ENCODE assay signal across 9 mouse cellular contexts in genomic region chr10:87494596-87494995, GRCm38 (mm10). TPM values are rescaled to one million over a fixed set of nuclear protein-coding genes. Genes with fewer than 3 reads are reported as not detected.
DNase-seq lines count a peak whose midpoint lies in the region; ATAC-seq and TF ChIP-seq lines count a peak whose summit lies in the region.
"Had no signal": no experiment of that assay in that cellular context is flagged by ENCODE, and none has a peak within 500 bp of the region (broad histone marks: within the 10 kb centered on the region; RNA-seq: fewer than 3 reads in every experiment).

No protein-coding gene starts in this region.

- intact Hi-C loops in heart, postnatal 25 days (cut with DNase I): no loop called here
- intact Hi-C loops in gastrocnemius, adult 2 months (cut with DNase I): no loop called here

- H3K4me2 ChIP-seq in hindbrain, embryonic 15.5 days: peak overlapping the region; percentile 94
- peak overlapping the region; percentile 98 for H3K4me2 ChIP-seq in limb, embryonic 13.5 days (replicated peaks)

- no peak for TF ChIP-seq CTCF in brain, embryonic 14.5 days (IDR thresholded peaks at IDR 0.05; ENCODE audit: borderline replicate concordance, extremely low read depth, insufficient read depth, insufficient read length)
- TF ChIP-seq CTCF in gastrocnemius, adult 2 months (IDR thresholded peaks at IDR 0.05): no peak

- peaks cover 43% of the 10 kb centered on the region for H3K4me1 ChIP-seq in hindbrain, embryonic 15.5 days (replicated peaks)
- peaks cover 23% of the 10 kb centered on the region for H3K4me1 ChIP-seq in limb, embryonic 13.5 days

- H3K9me3 ChIP-seq in hindbrain, embryonic 15.5 days: 0 out of 2 replicates have a peak, but pooled peaks cover 3% of the 10 kb centered on the region
- H3K9me3 ChIP-seq in limb, embryonic 13.5 days: peaks cover 3% of the 10 kb centered on the region; the same call in 1 of the 2 replicates

- H3K36me3 ChIP-seq in hindbrain, embryonic 15.5 days: no peaks in the 10 kb centered on the region
- H3K36me3 ChIP-seq in limb, embryonic 13.5 days: no peaks in the 10 kb centered on the region

- peak; percentile 92 for DNase-seq in heart, adult 11 months
- no peak for DNase-seq in heart, postnatal 25 days (ENCODE audit: low spot score)
- DNase-seq in brain, embryonic 14.5 days (ENCODE audit: low read depth): peak; percentile 90
- DNase-seq in gastrocnemius, adult 2 months: peak; percentile 60
- DNase-seq in right cerebral cortex, postnatal 10 days (ENCODE audit: low spot score in 2 of 2): peak; percentile 71 to 78
- DNase-seq in thymus, postnatal 4 days: no peak

- 0 out of 2 replicates have a peak, but pooled peaks have one; percentile 6 for TF ChIP-seq POLR2A in brain, embryonic 14.5 days (IDR thresholded peaks at IDR 0.05; ENCODE audit: borderline replicate concordance, extremely low read depth, insufficient read depth, insufficient read length, poor library complexity, severe bottlenecking)

- no peak overlapping the region for H3K27ac ChIP-seq in gastrocnemius, adult 2 months
- H3K27ac ChIP-seq in hindbrain, embryonic 15.5 days (replicated peaks): no peak overlapping the region; the same call in 1 of the 2 replicates
- H3K27ac ChIP-seq in limb, embryonic 13.5 days: no peak overlapping the region
- H3K27ac ChIP-seq: macrophage had no signal

- peak overlapping the region; percentile 24 for H3K4me3 ChIP-seq in gastrocnemius, adult 2 months
- peak overlapping the region; percentile 82 for H3K4me3 ChIP-seq in hindbrain, embryonic 15.5 days
- H3K4me3 ChIP-seq in limb, embryonic 13.5 days: peak overlapping the region; percentile 64

- 0 out of 2 replicates have a peak overlapping the region, but pooled peaks have one; percentile 23 for H3K9ac ChIP-seq in hindbrain, embryonic 15.5 days
- peak overlapping the region; percentile 50 for H3K9ac ChIP-seq in limb, embryonic 13.5 days

- peaks cover 20% of the 10 kb centered on the region; the same call in 1 of the 2 replicates for H3K27me3 ChIP-seq in hindbrain, embryonic 15.5 days
- peaks cover 94% of the 10 kb centered on the region for H3K27me3 ChIP-seq in limb, embryonic 13.5 days

- ATAC-seq in hindbrain, embryonic 15.5 days (ENCODE audit: low FRiP score, low read depth): peak; percentile 69
- ATAC-seq in limb, embryonic 13.5 days (ENCODE audit: low FRiP score, low read depth): no peak

- 1% methylated on average over 18 of the region's 18 CpGs for WGBS in hindbrain, embryonic 15.5 days
- 0% methylated on average over 18 of the region's 18 CpGs for WGBS in limb, embryonic 13.5 days

RNA-seq across cellular contexts. Expression of gene Ascl1, which starts 1.1 kb away (rescaled TPM):
- total RNA-seq in heart, postnatal 25 days (2021): not detected
- polyA plus RNA-seq in brain, embryonic 14.5 days (2012; rRNA removed): 46.5 and 48.3 TPM in 2 replicates
- total RNA-seq in gastrocnemius, adult 2 months (2021): not detected
- polyA plus RNA-seq in hindbrain, embryonic 15.5 days (2015; fragmentation: Nextera tagmentation; extraction: Ambion mirVana): 11.1 and 14.2 TPM in 2 replicates
- 0.27 TPM in 1 of 2 replicates, not detected in the other for polyA plus RNA-seq in limb, embryonic 13.5 days (2015; fragmentation: Nextera tagmentation; extraction: Ambion mirVana)
- polyA plus RNA-seq: macrophage had no signal

RNA-seq across cellular contexts. Expression of gene Pah, which starts 27.0 kb away (rescaled TPM):
- total RNA-seq in heart, postnatal 25 days (2021): 1 to 10 TPM; 1.5 to 1.8 TPM
- polyA plus RNA-seq in brain, embryonic 14.5 days (2012; rRNA removed): not detected in 2 replicates
- not detected for total RNA-seq in gastrocnemius, adult 2 months (2021)
- not detected in 2 replicates for polyA plus RNA-seq in hindbrain, embryonic 15.5 days (2015; fragmentation: Nextera tagmentation; extraction: Ambion mirVana)
- 0.08 and 0.27 TPM in 2 replicates for polyA plus RNA-seq in limb, embryonic 13.5 days (2015; fragmentation: Nextera tagmentation; extraction: Ambion mirVana)
- polyA plus RNA-seq: macrophage had no signal

Comparison
In these comparisons a context has a peak if more than half of its experiments do, and no peak if none do; other contexts are left out.
1. DNase-seq: peak in heart, adult 11 months (single experiment), brain, embryonic 14.5 days (single experiment), gastrocnemius, adult 2 months (single experiment) and right cerebral cortex, postnatal 10 days (2 of 2); none in heart, postnatal 25 days (single experiment) and thymus, postnatal 4 days (single experiment).
2. H3K4me3 ChIP-seq: peak in every context shown above with its lines; median percentile 82 in hindbrain, embryonic 15.5 days; 64 in limb, embryonic 13.5 days; 24 in gastrocnemius, adult 2 months.